Mouse (Mus musculus): ENCODE data around the gene Cfi.

GRCm38 (mm10) chr3:129845868-129846267 is 10.2 kb downstream of the Cfi start:
- no peak for TF ChIP-seq POLR2A (IDR thresholded peaks at IDR 0.05; ENCODE audit: control insufficient read depth, low read depth, low read length)
- no peak for TF ChIP-seq CTCF (IDR thresholded peaks at IDR 0.05; ENCODE audit: control insufficient read depth, insufficient read depth, insufficient replicate concordance, low read depth, low read length)
